Mouse (Mus musculus) layer of hippocampus, postnatal 10 days (tissue): ENCODE measurements around the gene Rag1. TPM values are rescaled to one million over a fixed set of nuclear protein-coding genes. Genes with fewer than 3 reads are reported as not detected.

Experiments used
- DNase-seq, 2 experiments: peaks; one replicate each; pipeline ENCODE4 v3.0.0; 2021; ENCODE audit warnings: low spot score in 2 of 2
- total RNA-seq, 2 experiments: library from RNA; stranded (reverse); gene quantifications; 2 replicates each; pipeline ENCODE4 v1.2.3; 2021

The Rag1 gene
- total RNA-seq, 2 experiments from 2014 or later, result 0.29 to 0.41 TPM

DNA sequence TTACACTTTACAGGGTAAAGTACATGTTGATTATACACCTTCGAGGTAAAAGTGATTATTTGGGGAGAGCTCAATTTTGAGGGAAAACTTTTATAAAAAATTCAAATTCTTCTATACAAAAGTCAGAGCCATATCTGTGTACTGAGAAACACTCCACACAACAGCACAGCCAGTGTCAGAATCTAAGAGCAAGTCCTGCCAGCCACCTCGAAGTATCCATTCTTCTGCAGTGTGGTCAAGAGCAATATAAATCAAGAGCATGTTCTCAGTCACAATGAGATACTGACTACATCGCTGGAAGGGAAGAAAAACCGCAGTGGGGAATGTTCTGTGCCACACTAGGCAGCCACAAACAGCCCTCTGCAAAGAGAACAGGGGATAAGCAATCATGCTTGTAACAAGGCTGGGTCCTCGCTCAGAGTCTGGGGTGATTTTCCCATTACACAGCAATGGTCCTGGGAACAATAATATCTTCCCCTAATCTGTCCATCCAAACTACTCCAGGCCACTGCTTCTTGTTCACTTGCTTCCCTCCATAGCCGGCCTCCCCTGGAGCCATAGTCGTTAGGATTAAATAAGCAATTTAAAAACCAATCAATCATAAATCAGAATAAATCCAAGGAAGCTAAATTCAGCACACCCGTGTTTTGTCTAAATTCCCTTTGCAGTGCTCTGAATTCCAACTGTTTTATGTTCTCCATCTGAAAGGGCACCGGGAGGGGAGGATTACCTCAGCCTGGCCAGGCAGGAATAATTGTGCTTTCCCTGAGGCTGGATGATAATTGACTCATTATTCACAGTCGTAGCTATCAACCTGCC, 57.1 kb downstream of the Rag1 start:
- peak in 1 of 2 experiments; percentile 17 for DNase-seq

DNA sequence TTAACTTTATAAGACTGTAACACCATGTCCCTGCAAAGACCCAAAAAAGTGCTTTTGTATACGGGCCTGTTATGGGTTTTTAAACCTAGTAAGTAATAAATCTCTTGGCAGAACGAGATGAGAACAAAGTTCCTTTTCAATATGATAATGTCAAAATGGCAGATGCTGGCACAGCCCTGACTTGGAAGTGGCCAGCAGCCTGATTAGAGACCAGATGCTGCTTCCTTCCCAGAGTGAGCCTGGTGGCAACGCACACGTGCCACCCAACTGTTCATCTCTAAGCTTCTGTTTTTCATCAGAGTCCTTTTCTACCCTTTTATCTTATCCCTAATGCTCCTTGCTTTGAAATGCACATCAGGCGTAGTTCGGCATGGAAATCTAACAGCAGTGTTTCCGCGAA, 57.9 kb downstream of the Rag1 start:
- peak in 1 of 2 experiments; percentile 27 for DNase-seq

Other genes with a start within 250 kb of the Rag1 start
- gene Rag2, start 24.8 kb downstream of the Rag1 start, total RNA-seq, result not detected
- 10 to 100 TPM; 28.0 to 30.1 TPM for gene B230118H07Rik, start within 50 bp of the Rag1 start, total RNA-seq
- 10 to 100 TPM; 13.2 to 13.6 TPM for gene Traf6, start 28.9 kb upstream of the Rag1 start, total RNA-seq
- 1 to 10 TPM; 2.9 to 5.5 TPM for gene Prr5l, start 233.5 kb upstream of the Rag1 start, total RNA-seq
- gene Commd9, start 236.7 kb upstream of the Rag1 start, total RNA-seq, result 10 to 100 TPM; 39.1 to 39.3 TPM